Mouse (Mus musculus) kidney, adult 10 weeks (tissue): ENCODE data around the gene Abhd16b. TPM values are rescaled to one million over a fixed set of nuclear protein-coding genes. Genes with fewer than 3 reads are reported as not detected.

Experiments
- polyA plus RNA-seq: library from polyadenylated mRNA; stranded (reverse); fragments of 350-450 nt; fragmentation: Illumina TruSeq; extraction: RNeasy Lipid Tissue Mini Kit (QIAGEN cat#74804); gene quantifications from one replicate; pipeline ENCODE4 v1.2.3, GENCODE M21; 2014; ENCODE audit warnings: low read depth, low replicate concordance

Gene Abhd16b
- polyA plus RNA-seq = not detected

DNA sequence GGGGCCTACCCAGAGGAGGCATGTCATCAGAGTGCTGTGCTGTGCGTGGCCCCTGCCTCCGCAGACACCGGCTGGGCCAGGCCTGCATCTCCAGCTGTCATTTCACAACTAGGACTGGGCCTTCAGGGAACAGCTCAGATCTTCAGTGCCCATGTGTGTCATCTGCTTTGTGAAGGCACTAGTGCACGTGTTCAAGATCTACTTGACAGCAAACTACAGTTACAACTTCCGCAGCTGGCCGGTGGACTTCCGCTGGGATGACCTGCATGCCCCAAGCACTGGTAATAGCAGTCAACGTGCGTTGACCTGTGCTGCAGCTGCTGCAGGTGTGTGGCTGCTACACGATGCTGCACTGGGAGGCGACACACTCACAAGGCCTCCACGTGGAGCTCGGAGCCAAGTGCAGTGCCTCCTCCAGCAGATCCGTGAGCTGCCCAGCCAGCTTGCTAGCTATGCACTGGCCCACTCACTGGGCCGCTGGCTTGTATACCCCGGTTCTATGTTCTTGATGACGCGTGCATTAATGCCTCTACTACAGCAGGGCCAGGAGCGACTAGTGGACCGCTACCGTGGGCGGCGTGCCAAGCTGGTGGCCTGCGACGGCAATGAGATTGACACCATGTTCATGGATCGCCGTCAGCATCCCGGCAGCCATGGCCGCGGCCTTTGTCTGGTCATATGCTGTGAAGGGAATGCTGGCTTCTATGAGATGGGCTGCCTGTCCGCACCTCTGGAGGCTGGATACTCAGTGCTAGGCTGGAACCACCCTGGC lies at the start of gene Abhd16b:
TSS of gene Abhd16b (plus strand) at position 51 of the 772 bp plus-strand sequence.

DNA sequence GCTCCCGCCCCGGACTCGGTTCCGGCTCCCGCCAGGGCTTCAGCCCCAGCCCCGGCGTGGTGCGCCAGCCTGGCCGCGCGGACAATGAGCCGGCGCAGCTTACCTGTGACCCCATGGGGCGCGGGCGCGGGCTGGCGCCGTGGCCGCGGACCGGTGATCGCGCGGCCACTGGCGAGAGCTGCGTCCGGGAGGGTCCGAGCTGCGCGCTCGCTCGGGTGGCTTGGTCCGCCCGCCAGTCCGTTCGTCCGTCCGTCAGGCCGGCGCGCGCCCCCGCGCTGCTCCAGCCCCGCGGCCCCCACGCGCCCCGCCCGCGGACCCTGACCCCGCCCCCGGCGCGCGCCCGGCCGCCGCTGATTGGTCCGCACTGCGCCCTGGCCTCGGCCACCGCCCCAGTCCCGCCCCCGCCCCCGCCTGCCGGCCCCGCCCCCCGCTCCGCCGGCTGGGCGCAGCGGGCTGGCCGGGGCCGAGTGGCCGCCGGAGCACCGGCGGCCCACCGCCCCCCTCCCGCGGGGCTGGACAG lies 33.8 kb upstream of the Abhd16b start, which contains the start of gene Zbtb46:
TSS of gene Zbtb46 (minus strand) at position 274 of the 520 bp plus-strand sequence.

DNA sequence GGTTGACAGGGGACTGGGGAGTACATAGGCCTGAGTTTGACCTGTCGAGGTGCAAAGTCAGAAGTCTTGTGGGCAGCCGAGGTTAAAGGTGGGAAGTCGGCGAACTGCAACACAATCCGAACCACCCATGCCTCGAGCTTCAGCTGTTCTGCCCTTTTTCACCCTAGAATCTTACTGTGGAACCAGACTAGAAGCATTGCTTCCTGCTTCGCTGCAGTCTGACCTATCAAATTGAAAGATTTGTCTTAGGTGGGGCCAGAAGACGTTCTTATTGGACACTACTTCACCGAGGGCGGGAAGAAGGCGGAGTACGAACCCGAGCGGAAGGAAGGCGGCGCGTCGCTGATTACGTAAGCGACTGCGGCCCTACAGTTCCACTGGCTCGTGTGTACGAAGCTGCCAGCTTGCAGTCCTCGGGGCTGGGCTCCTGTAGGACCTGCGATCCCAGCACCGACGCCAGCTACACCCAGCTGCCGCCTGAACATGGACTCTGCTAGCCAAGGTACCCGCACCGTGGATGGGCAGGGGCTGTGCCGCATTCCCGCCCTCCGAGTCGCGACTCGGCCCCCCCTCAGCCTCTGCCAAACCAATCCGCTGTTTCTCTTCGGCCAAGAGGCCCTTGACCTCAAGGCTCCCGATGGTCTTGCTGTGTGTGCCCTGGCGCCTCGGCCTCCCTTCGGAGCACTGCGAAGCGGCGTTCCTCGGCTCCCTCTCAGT lies 4.0 kb downstream of the Abhd16b start, which contains the start of gene Tpd52l2:
TSS of gene Tpd52l2 (plus strand) at position 312 of the 717 bp plus-strand sequence.

DNA sequence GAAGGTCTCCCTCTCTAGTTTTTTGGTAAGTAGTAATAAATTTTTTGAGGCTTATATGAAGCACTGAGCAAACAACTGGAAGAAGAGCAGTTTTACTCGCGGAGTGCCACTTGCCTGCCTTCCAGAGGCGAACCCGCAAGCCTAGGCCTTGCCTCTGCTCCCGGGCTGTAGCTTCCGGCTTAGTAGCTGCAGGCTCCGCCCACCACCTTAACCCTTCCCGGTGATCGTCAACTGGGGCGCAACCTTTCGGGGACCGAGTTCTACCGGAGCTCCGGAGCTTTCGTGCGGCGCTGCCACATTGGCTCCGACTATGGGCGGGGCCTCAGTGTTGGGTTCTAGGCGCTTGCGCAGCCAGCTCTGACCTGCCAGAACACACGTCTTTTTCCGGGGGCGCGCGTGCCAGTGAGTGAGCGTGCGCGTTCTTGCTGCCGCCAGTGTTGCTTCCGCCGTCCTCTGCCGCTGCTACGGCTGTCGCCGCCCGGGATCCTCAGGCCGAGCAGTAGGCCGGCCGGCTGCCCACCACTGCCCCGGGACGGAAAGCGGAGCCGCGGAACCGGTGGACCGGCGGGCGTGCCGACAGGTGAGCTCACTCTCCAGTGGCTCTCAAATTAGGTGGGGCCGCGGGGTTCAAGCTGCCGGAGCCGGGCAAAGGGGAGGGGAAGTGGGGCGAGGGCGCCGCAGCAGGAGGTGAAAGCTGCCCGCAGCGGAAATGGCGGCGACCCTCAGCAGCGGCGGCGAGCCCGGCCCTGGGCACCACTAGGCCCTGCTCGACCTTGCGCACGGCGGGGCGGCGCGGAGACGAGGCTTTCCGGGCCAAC lies 27.3 kb downstream of the Abhd16b start, which contains the start of gene Dnajc5:
TSS of gene Dnajc5 (plus strand) at position 368 of the 818 bp plus-strand sequence.

Other genes with a start within 250 kb of the Abhd16b start
- gene Gmeb2, start 205.2 kb upstream of the Abhd16b start, polyA plus RNA-seq = 4.6 TPM
- not detected for gene Stmn3, start 178.7 kb upstream of the Abhd16b start, polyA plus RNA-seq
- gene Rtel1, start 173.5 kb upstream of the Abhd16b start, polyA plus RNA-seq = 4.9 TPM
- gene Zgpat, start 128.3 kb upstream of the Abhd16b start, polyA plus RNA-seq = 1.1 TPM
- gene Arfrp1, start 127.8 kb upstream of the Abhd16b start, polyA plus RNA-seq = 33.3 TPM
- 1.3 TPM for gene Lime1, start 113.1 kb upstream of the Abhd16b start, polyA plus RNA-seq
- gene Zbtb46, start 33.8 kb upstream of the Abhd16b start, polyA plus RNA-seq = 4.2 TPM
- 35.5 TPM for gene Tpd52l2, start 3.9 kb downstream of the Abhd16b start, polyA plus RNA-seq
- gene Dnajc5, start 27.3 kb downstream of the Abhd16b start, polyA plus RNA-seq = 32.7 TPM
- gene Uckl1, start 91.7 kb downstream of the Abhd16b start, polyA plus RNA-seq = 12.0 TPM
- gene Prpf6, start 98.7 kb downstream of the Abhd16b start, polyA plus RNA-seq = 25.0 TPM
- 1.3 TPM for gene Zfp512b, start 99.6 kb downstream of the Abhd16b start, polyA plus RNA-seq
- 6.5 TPM for gene Samd10, start 106.0 kb downstream of the Abhd16b start, polyA plus RNA-seq
- not detected for gene Gm29797, start 163.8 kb downstream of the Abhd16b start, polyA plus RNA-seq
- not detected for gene Sox18, start 178.4 kb downstream of the Abhd16b start, polyA plus RNA-seq
- 0.49 TPM for gene Tcea2, start 187.1 kb downstream of the Abhd16b start, polyA plus RNA-seq
- gene Rgs19, start 200.8 kb downstream of the Abhd16b start, polyA plus RNA-seq = 3.9 TPM
- not detected for gene Lkaaear1, start 205.2 kb downstream of the Abhd16b start, polyA plus RNA-seq
- gene Oprl1, start 221.8 kb downstream of the Abhd16b start, polyA plus RNA-seq = not detected